Mouse (Mus musculus) heart, embryonic 12.5 days (tissue): ENCODE measurements at regions not wholly inside any gene's neighbourhood (a gene's known extent, or its start where the extent isn't known, plus 50 kb on each side); places are given as distances from the start of the nearest gene placed in this dataset.
"Not testable (repeated sequence)": the region's sequence is repeated elsewhere in the genome, so short reads cannot be mapped to it uniquely, and the experiment has no call there.

Source experiments
- ATAC-seq: fragments of 200-750 bp; cut with Nextera tagmentation; 2 replicates; pipeline ENCODE4 v1.8.0; 2017; ENCODE audit warnings: moderate TSS enrichment, moderate library complexity; ENCODE audit not compliant: insufficient number of reproducible peaks, low FRiP score
- H3K27ac ChIP-seq: fragments of 300-500 bp; sonication (generic); 2 replicates; pipeline ENCODE4 v1.5.1; 2016; ENCODE audit warnings: mild to moderate bottlenecking, moderate library complexity; ENCODE audit not compliant: poor library complexity, severe bottlenecking
- H3K27me3 ChIP-seq: fragments of 300-500 bp; sonication (generic); replicated peaks from 2 replicates; pipeline ENCODE4 v1.6.1; 2016; ENCODE audit warnings: mild to moderate bottlenecking, moderate library complexity
- H3K36me3 ChIP-seq: fragments of 300-500 bp; sonication (generic); 2 replicates; pipeline ENCODE4 v1.6.1; 2016; ENCODE audit warnings: mild to moderate bottlenecking, moderate library complexity
- H3K4me1 ChIP-seq: fragments of 300-500 bp; sonication (generic); replicated peaks from 2 replicates; pipeline ENCODE4 v1.6.1; 2016; ENCODE audit warnings: mild to moderate bottlenecking
- H3K4me2 ChIP-seq: fragments of 300-500 bp; sonication (generic); 2 replicates; pipeline ENCODE4 v1.6.1; 2016; ENCODE audit warnings: mild to moderate bottlenecking, moderate library complexity
- H3K4me3 ChIP-seq: fragments of 300-500 bp; sonication (generic); 2 replicates; pipeline ENCODE4 v1.5.1; 2016; ENCODE audit warnings: mild to moderate bottlenecking
- H3K9ac ChIP-seq: fragments of 300-500 bp; sonication (generic); 2 replicates; pipeline ENCODE4 v1.6.1; 2016; ENCODE audit warnings: mild to moderate bottlenecking, moderate library complexity
- H3K9me3 ChIP-seq: fragments of 300-500 bp; sonication (generic); replicated peaks from 2 replicates; pipeline ENCODE4 v1.6.1; 2016; ENCODE audit warnings: mild to moderate bottlenecking, moderate library complexity
- WGBS: fragments of 180-500 bp; shearing (Covaris S2); methylation state at CpG from one replicate; pipeline ENCODE4 v1.1.7; 2016; 5-methylcytosine and 5-hydroxymethylcytosine counted together

DNA sequence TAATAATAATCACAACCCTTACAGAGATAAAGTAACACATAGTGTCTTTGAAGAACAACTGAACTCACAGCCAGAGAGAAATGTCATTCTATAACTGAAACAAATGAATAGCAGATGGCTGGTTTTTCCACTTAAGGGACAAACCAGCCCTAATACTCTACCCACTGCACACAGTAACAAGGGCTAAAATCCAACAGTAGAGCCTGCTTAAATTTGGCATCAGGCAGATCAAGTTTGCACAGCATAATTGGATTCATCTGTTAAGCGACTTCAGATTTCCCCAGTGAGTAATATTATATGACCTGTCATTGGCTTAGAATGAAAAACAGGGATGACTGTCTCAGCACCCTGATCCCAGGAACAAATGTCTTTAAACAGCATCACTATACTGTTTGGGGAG lies 1416.5 kb upstream of the 1700008P02Rik start:
- Histone ChIP-seq H3K9ac (no peak overlapping the region), H3K4me3 (no peak overlapping the region), H3K9me3 (no peaks in the 10 kb centered on the region), H3K4me1 (no peaks in the 10 kb centered on the region), H3K4me2 (no peak overlapping the region), H3K36me3 (no peaks in the 10 kb centered on the region), H3K27me3 (no peaks in the 10 kb centered on the region), H3K27ac (no peak overlapping the region)
- WGBS: 68% methylated on average over 1 of the region's 1 CpGs
- no peak for ATAC-seq

DNA sequence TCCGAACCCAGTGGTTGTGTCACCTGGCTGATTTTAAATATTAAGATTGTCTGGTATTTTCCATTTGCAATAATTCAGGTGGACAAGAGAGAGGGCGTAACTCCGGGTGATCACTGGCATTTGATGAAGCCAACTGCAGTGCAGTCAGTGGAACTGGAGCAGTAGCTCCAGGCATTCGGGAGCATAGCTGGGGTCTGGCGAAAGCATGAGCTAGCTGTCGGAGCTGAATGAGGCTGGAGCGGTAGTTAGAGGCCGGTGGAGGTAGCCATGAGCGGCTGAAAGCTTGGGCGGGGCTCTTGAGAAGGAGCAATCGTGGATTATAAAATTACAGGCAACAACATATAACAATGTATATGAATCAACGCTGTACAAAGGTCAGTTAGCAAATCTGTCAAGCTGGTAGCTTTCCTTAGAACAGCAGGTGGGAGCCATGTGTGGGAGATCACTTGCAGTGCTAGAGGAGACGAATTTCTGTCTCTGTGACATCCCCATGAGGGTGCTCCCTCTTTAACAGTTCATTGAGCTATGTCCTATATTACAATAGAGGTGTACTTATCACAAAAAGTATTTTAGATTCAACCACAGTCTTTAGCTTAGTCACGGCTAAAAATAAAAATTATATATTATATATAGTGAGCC lies 1415.0 kb upstream of the 1700008P02Rik start:
- Histone ChIP-seq H3K4me1 (no peaks in the 10 kb centered on the region), H3K27ac (no peak overlapping the region), H3K4me3 (no peak overlapping the region), H3K9me3 (no peaks in the 10 kb centered on the region), H3K36me3 (no peaks in the 10 kb centered on the region), H3K9ac (no peak overlapping the region), H3K27me3 (no peaks in the 10 kb centered on the region), H3K4me2 (no peak overlapping the region)
- WGBS: 77% methylated on average over 14 of the region's 14 CpGs
- no peak for ATAC-seq

GRCm38 (mm10) chr3:8026325-8027017 lies 1406.2 kb upstream of the 1700008P02Rik start:
- H3K9ac ChIP-seq: no peak overlapping the region
- WGBS: 70% methylated on average over 4 of the region's 4 CpGs
- H3K4me3 ChIP-seq: no peak overlapping the region
- no peaks in the 10 kb centered on the region for H3K4me1 ChIP-seq
- H3K9me3 ChIP-seq: no peaks in the 10 kb centered on the region
- H3K4me2 ChIP-seq: no peak overlapping the region
- no peaks in the 10 kb centered on the region for H3K27me3 ChIP-seq
- no peak for ATAC-seq
- no peak overlapping the region for H3K27ac ChIP-seq
- no peaks in the 10 kb centered on the region for H3K36me3 ChIP-seq

- H3K27me3 ChIP-seq: no peaks in the 10 kb centered on the region
- no peak overlapping the region for H3K4me3 ChIP-seq
- H3K4me2 ChIP-seq: no peak overlapping the region
- no peak for ATAC-seq
- no peaks in the 10 kb centered on the region for H3K4me1 ChIP-seq
- H3K9ac ChIP-seq: no peak overlapping the region
- WGBS: 85% methylated on average over 10 of the region's 10 CpGs
- H3K27ac ChIP-seq: no peak overlapping the region
- no peaks in the 10 kb centered on the region for H3K36me3 ChIP-seq
- peaks cover 8% of the 10 kb centered on the region; the same call in 1 of the 2 replicates for H3K9me3 ChIP-seq
Observed at GRCm38 (mm10) chr3:8022654-8023053, 1402.4 kb upstream of the 1700008P02Rik start.

DNA sequence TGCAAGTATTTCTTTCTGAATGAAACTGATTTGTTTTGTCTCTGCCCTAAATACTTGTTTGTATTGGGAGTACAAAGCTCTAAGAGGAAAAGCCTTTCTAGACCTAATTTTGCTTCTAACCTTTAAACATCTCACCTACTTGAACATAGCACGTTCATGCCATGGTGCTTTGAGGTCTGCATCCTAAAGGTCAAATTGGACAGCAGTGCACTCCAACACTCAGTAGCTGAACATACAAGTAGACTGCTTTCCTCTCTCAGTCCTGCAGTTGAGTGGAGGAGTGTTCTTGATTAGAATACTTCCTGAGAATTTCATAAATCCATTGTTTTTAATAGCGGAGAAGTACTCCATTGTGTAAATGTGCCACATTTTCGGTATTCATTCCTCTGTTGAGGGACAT lies 1397.2 kb upstream of the 1700008P02Rik start:
- no peaks in the 10 kb centered on the region for H3K36me3 ChIP-seq
- no peak overlapping the region for H3K9ac ChIP-seq
- WGBS: 75% methylated on average over 3 of the region's 3 CpGs
- H3K4me1 ChIP-seq: no peaks in the 10 kb centered on the region
- peaks cover 8% of the 10 kb centered on the region; the same call in 1 of the 2 replicates for H3K9me3 ChIP-seq
- H3K27ac ChIP-seq: no peak overlapping the region
- ATAC-seq: no peak
- no peak overlapping the region for H3K4me2 ChIP-seq
- H3K4me3 ChIP-seq: no peak overlapping the region
- H3K27me3 ChIP-seq: no peaks in the 10 kb centered on the region

GRCm38 (mm10) chr3:8016945-8017344 lies 1396.7 kb upstream of the 1700008P02Rik start:
- H3K4me1 ChIP-seq: no peaks in the 10 kb centered on the region
- no peak for ATAC-seq
- no peak overlapping the region for H3K27ac ChIP-seq
- no peak overlapping the region for H3K4me2 ChIP-seq
- no peak overlapping the region for H3K9ac ChIP-seq
- no peaks in the 10 kb centered on the region for H3K27me3 ChIP-seq
- H3K4me3 ChIP-seq: no peak overlapping the region
- H3K36me3 ChIP-seq: no peaks in the 10 kb centered on the region
- H3K9me3 ChIP-seq: peaks cover 8% of the 10 kb centered on the region; the same call in 1 of the 2 replicates

DNA sequence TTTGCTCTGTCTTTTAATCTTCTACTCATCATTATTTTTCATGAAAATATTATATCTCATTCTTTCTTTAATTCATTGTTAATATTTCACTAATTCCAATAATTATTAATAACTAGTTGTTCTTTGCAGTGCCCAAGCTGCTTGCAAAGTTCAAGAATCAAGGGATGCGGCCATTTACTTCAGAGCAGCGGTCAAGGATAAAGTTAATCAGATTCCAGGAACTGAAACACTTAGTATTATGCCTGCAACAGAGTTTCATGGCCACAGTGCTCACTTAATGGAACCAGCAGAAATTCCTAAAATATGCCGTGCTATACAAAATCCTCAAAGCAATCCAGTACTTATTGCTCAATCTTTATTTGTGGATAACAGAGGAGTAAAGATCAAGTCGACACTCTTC lies 1389.7 kb upstream of the 1700008P02Rik start:
- H3K36me3 ChIP-seq: no peaks in the 10 kb centered on the region
- no peaks in the 10 kb centered on the region for H3K9me3 ChIP-seq
- WGBS: 83% methylated on average over 4 of the region's 4 CpGs
- H3K9ac ChIP-seq: no peak overlapping the region
- H3K4me2 ChIP-seq: no peak overlapping the region
- no peak overlapping the region for H3K27ac ChIP-seq
- no peaks in the 10 kb centered on the region for H3K4me1 ChIP-seq
- no peaks in the 10 kb centered on the region for H3K27me3 ChIP-seq
- no peak for ATAC-seq
- H3K4me3 ChIP-seq: no peak overlapping the region

DNA sequence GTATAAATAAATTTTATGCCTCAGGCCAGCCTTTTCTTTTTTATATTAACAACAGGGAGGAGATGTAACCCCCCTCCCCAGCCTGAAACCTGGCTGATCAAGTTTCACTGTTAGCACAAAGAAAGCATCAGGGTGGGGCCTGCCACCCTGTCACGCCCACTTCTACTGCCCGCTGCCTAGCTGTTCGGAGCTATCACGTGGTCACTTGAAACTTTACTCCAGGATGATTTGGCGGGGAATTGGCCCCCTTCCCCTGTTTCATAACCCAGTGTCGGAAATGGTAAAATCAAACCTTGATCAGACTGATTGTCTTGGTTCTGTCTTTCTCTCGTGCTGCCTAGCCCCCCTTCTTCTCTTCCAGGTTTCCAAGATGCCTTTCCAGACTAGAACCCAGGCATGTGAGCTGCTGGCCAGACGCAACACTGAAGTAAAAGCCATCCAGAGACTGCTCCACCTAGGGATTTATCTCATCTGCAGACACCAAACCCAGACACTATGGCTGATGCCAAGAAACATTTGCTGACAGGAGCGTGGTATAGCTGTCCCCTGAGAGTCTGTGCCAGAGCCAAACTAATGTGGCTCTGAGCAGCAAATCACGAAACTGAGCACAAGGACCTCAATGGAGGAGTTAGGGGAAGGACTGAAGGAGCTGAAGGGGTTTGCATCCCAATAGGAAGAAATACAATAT lies 1386.6 kb upstream of the 1700008P02Rik start:
- no peaks in the 10 kb centered on the region for H3K36me3 ChIP-seq
- no peak overlapping the region for H3K27ac ChIP-seq
- 67% methylated on average over 10 of the region's 10 CpGs for WGBS
- no peaks in the 10 kb centered on the region for H3K9me3 ChIP-seq
- no peaks in the 10 kb centered on the region for H3K4me1 ChIP-seq
- no peak overlapping the region for H3K4me3 ChIP-seq
- H3K27me3 ChIP-seq: no peaks in the 10 kb centered on the region
- ATAC-seq: no peak
- H3K9ac ChIP-seq: no peak overlapping the region
- no peak overlapping the region for H3K4me2 ChIP-seq

GRCm38 (mm10) chr3:8006273-8006672 lies 1386.0 kb upstream of the 1700008P02Rik start:
- H3K9ac ChIP-seq: no peak overlapping the region
- no peaks in the 10 kb centered on the region for H3K9me3 ChIP-seq
- 68% methylated on average over 5 of the region's 5 CpGs for WGBS
- H3K4me2 ChIP-seq: no peak overlapping the region
- H3K27ac ChIP-seq: no peak overlapping the region
- H3K36me3 ChIP-seq: no peaks in the 10 kb centered on the region
- no peaks in the 10 kb centered on the region for H3K27me3 ChIP-seq
- ATAC-seq: no peak
- no peak overlapping the region for H3K4me3 ChIP-seq
- no peaks in the 10 kb centered on the region for H3K4me1 ChIP-seq

DNA sequence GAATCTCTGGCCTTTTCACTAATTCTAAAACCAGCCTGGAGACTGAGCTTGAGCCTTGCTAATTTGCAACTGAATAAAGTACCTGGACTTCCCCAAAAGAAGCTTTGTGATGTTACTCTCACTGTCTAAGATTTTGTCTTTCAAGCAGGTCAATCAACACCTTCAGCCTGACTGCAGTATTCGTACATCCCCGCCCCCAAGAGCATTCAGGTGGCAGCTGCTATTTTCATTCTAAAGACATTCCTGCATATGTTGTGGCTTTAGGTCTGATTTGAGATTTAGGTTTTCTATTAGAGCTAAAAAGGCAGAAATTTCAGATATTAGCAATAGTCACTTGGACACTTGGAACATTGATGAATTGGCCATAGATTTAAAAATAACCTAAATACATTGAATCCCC lies 1385.4 kb upstream of the 1700008P02Rik start:
- H3K4me2 ChIP-seq, H3K9ac ChIP-seq, ATAC-seq, H3K36me3 ChIP-seq, H3K27ac ChIP-seq, H3K4me3 ChIP-seq, H3K27me3 ChIP-seq, H3K9me3 ChIP-seq, H3K4me1 ChIP-seq: not testable (repeated sequence)
- WGBS: 80% methylated on average over 2 of the region's 2 CpGs

- Histone ChIP-seq H3K9ac (no peak overlapping the region), H3K4me1 (no peaks in the 10 kb centered on the region), H3K4me3 (no peak overlapping the region), H3K27ac (no peak overlapping the region), H3K4me2 (no peak overlapping the region), H3K9me3 (peaks cover 4% of the 10 kb centered on the region; the same call in 1 of the 2 replicates), H3K36me3 (no peaks in the 10 kb centered on the region), H3K27me3 (no peaks in the 10 kb centered on the region)
- 86% methylated on average over 1 of the region's 1 CpGs for WGBS
- no peak for ATAC-seq
Observed at GRCm38 (mm10) chr3:8004271-8004670, 1384.0 kb upstream of the 1700008P02Rik start.
